Mouse (Mus musculus) embryonic fibroblast, embryonic 13.5 days (primary cell): ENCODE measurements around the gene Nav1. TPM values are rescaled to one million over a fixed set of nuclear protein-coding genes. Genes with fewer than 3 reads are reported as not detected.

Experiments used
- H3K27ac ChIP-seq: 2 replicates; pipeline ENCODE4 v1.5.1; 2012; ENCODE audit warnings: low read length, control low read depth, inconsistent platforms; ENCODE audit not compliant: insufficient read depth
- H3K4me1 ChIP-seq: 2 replicates; pipeline ENCODE4 v1.6.1; 2011; ENCODE audit warnings: low read length; ENCODE audit not compliant: control insufficient read depth, insufficient read depth
- H3K4me3 ChIP-seq: 2 replicates; pipeline ENCODE4 v1.5.1; 2011; ENCODE audit warnings: mild to moderate bottlenecking, control low read depth, low read length; ENCODE audit not compliant: insufficient read depth
- CTCF ChIP-seq: IDR thresholded peaks from 2 replicates; pipeline ENCODE4 v1.5.1; 2011; ENCODE audit warnings: mild to moderate bottlenecking, control low read depth, low read length, moderate library complexity, borderline replicate concordance; ENCODE audit not compliant: insufficient read depth
- POLR2A ChIP-seq: IDR thresholded peaks from 2 replicates; pipeline ENCODE4 v1.6.1; 2011; ENCODE audit warnings: low read depth, mild to moderate bottlenecking, control low read depth, low read length, moderate library complexity
- polyA plus RNA-seq: library from polyadenylated mRNA; stranded (reverse); fragments of >200 nt; gene quantifications from 2 replicates; pipeline ENCODE4 v1.2.4, GENCODE M21; 2011; ENCODE audit warnings: low read depth; ENCODE audit not compliant: missing spikeins, insufficient read length

Nav1 gene
- polyA plus RNA-seq, 1 experiment: 22.6 TPM

- no peak overlapping the region for H3K27ac ChIP-seq
- H3K4me3 ChIP-seq: no peak overlapping the region
- TF ChIP-seq CTCF (no peak), POLR2A (no peak)
- H3K4me1 ChIP-seq: no peaks in the 10 kb centered on the region
Measured at GRCm38 (mm10) chr1:135572139-135572892, 34.8 kb downstream of the Nav1 start.

- Histone ChIP-seq H3K4me3 (no peak overlapping the region), H3K27ac (no peak overlapping the region), H3K4me1 (peaks cover 7% of the 10 kb centered on the region)
- TF ChIP-seq CTCF: no peak
- TF ChIP-seq POLR2A: no peak
Measured at GRCm38 (mm10) chr1:135568087-135568486, 39.0 kb downstream of the Nav1 start.

- H3K4me3 ChIP-seq: no peak overlapping the region
- peaks cover 8% of the 10 kb centered on the region for H3K4me1 ChIP-seq
- TF ChIP-seq POLR2A (no peak), CTCF (no peak)
- no peak overlapping the region for H3K27ac ChIP-seq
Measured at GRCm38 (mm10) chr1:135566611-135567010, 40.5 kb downstream of the Nav1 start.

GRCm38 (mm10) chr1:135565775-135566174 is 41.3 kb downstream of the Nav1 start:
- Histone ChIP-seq H3K4me3 (no peak overlapping the region), H3K4me1 (peaks cover 8% of the 10 kb centered on the region), H3K27ac (no peak overlapping the region)
- TF ChIP-seq CTCF: no peak
- TF ChIP-seq POLR2A: no peak

- peaks cover 8% of the 10 kb centered on the region for H3K4me1 ChIP-seq
Measured at GRCm38 (mm10) chr1:135564660-135565519, 42.2 kb downstream of the Nav1 start.

GRCm38 (mm10) chr1:135563781-135564414 is 43.2 kb downstream of the Nav1 start:
- peaks cover 8% of the 10 kb centered on the region for H3K4me1 ChIP-seq
- H3K27ac ChIP-seq: peak overlapping the region; percentile 13
- no peak overlapping the region for H3K4me3 ChIP-seq
- TF ChIP-seq CTCF: no peak
- no peak for TF ChIP-seq POLR2A

More at GRCm38 (mm10) chr1:135564660-135565519, 42.2 kb downstream of the Nav1 start:
- TF ChIP-seq CTCF: no peak
- TF ChIP-seq POLR2A: no peak
- H3K4me3 ChIP-seq: no peak overlapping the region
- no peak overlapping the region for H3K27ac ChIP-seq

- no peak for TF ChIP-seq POLR2A
- TF ChIP-seq CTCF: no peak
- Histone ChIP-seq H3K4me3 (no peak overlapping the region), H3K27ac (no peak overlapping the region; the same call in 1 of the 2 replicates), H3K4me1 (peaks cover 8% of the 10 kb centered on the region)
Measured at GRCm38 (mm10) chr1:135562982-135563650, 44.0 kb downstream of the Nav1 start.

GRCm38 (mm10) chr1:135562115-135562514 is 45.0 kb downstream of the Nav1 start:
- no peak for TF ChIP-seq POLR2A
- Histone ChIP-seq H3K4me3 (no peak overlapping the region), H3K4me1 (peaks cover 8% of the 10 kb centered on the region), H3K27ac (no peak overlapping the region)

- H3K4me3 ChIP-seq: no peak overlapping the region
- peaks cover 8% of the 10 kb centered on the region for H3K4me1 ChIP-seq
- H3K27ac ChIP-seq: no peak overlapping the region
- TF ChIP-seq CTCF (no peak), POLR2A (no peak)
Measured at GRCm38 (mm10) chr1:135561282-135561681, 45.8 kb downstream of the Nav1 start.
